Mouse (Mus musculus) erythroid progenitor cell, adult 5-6 weeks (primary cell): Measurements from ENCODE around the gene Ptprb. TPM values are rescaled to one million over a fixed set of nuclear protein-coding genes. Genes with fewer than 3 reads are reported as not detected.

Source experiments
- ATAC-seq: replicated peaks from 2 replicates; pipeline ENCODE4 v1.8.0; 2016; ENCODE audit warnings: moderate number of reproducible peaks, mild to moderate bottlenecking, moderate TSS enrichment, inconsistent platforms; ENCODE audit not compliant: poor library complexity, low FRiP score, severe bottlenecking
- total RNA-seq, 2 experiments: library from RNA; stranded (forward) in 1 of 2; stranded (reverse) in 1 of 2; fragments of 150-400 nt in 1 of 2; fragments of 186-747, 209-891 nt in 1 of 2; gene quantifications; 2 replicates each; pipeline versions ENCODE4 v1.2.3 to v1.2.4; 2015 to 2017; ENCODE audit warnings: low replicate concordance in 2 of 2

Gene Ptprb
- total RNA-seq, 2 experiments from 2014 or later, result not detected

DNA sequence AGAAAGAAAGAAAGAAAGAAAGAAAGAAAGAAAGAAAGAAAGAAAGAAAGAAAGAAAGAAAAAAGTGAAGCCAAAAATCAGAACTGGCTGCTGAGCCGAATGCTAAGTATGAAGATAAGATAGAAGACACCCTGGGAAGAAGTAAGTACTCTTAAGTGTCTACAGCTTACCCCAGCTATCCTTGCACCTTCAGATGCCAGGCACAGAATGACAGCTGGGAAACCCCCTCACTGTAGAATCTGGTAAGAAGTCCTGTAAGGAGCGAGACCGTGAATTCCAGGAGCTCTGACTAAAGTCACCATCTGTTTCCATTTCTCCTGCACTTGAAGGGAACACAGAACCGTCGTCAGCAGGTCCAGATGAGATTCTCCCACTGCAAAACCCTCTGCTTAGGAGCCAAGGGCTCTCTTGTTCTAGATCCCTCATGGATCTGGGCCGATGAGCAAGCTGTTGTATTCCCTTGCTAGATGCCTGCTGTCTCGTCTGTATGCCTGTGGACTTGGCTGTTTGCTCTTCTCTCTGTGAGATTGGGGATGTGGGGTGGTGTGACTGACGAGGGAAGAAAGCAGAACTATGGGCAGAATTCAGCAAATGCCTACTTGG lies 15.9 kb downstream of the Ptprb start:
- ATAC-seq, result no peak

DNA sequence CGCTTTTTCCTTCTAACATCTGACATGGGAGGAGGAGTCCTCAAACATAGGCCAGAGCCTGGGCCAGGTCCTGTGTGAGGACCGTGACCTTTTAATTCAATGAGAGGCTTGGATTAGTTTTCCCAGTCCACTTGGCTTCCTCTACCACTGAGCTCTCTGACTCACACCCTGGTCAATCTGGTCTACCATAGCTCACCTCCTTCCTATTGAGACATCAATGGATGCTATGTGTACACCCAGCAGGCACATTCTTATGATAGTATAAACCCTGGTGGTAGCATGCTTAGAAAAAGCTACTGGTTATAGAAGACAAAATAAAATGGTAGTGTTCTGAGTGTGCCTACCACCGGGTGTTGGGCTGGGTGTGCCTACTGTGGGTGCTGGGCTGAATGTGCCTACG lies 21.1 kb downstream of the Ptprb start:
- ATAC-seq, result no peak

DNA sequence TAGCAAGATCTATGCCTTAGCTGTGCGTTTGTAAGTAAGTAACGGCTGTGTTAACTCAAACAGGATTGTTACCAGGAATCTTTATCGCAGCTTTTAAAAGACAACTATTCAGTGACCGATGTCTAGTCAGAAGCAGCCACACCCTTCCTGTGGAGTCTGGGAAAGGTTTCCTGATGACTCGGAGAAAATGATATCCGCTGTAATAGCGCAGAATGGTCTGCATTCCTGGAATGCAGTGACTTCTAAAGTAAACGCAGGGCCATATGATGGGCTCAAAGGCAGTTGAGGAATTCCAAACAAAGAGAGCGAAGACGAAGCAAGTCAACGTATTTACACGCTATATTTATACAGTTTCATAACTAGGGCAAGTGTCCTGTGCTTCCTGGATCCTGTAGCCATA lies 22.5 kb downstream of the Ptprb start:
- ATAC-seq, result no peak

DNA sequence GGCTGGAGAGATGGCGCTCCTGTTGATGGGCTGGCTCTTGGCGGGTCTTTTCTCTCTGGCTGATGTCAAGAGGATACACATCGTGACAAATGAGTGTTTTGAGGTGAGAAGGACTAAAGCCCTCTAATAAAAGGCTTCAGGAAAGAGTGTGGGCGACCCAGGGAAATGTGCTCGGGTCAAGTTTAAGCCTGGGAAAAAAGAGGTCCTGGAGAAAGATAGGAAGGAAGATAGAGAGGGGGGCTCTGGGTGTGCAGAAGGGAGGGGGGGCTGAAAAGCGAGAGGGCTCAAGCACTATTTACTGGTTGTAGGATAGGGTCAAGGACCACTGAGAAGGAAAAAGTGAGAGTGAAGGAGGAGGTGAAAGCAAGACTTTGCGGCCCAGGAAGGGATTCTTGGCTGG lies 25.5 kb downstream of the Ptprb start:
- no peak for ATAC-seq

DNA sequence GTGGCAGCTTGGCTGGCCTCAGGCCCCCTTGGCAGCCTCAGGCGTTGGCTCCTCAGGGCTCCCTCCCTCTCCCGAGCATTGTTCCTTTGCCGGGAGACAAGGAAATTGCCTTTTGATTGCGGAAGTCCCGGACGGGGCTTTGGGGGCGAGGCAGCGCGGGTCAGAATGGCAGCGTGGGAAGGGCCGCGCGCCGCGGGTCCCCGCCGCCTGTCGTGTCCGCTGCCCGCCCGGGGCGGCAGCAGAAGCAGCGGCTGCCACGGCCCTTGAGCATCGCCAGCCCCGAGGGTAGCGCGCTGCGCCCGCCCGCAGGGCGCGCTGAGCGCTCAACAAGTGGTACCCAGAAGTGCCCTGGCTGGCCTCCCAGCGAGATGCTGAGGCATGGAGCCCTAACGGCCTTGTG lies 25.9 kb downstream of the Ptprb start:
- ATAC-seq, result no peak

DNA sequence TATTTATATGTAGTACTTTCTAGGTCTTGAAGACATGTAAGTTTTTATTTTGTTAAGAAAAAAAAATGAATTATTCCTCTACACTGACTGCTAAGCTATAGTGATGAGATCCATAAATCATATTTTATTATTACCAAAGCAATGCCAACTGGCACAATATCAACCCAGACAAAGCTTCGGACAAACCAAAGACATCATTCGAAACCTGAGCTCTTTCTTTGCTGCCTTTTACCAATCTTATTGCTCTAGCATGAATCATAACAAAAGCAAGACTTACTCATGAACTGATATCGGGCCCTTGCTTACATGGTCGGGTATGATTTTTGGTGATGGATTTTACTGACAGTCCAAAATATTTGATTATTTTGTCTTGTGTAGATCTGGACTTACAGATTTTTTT lies 29.0 kb downstream of the Ptprb start:
- no peak for ATAC-seq

DNA sequence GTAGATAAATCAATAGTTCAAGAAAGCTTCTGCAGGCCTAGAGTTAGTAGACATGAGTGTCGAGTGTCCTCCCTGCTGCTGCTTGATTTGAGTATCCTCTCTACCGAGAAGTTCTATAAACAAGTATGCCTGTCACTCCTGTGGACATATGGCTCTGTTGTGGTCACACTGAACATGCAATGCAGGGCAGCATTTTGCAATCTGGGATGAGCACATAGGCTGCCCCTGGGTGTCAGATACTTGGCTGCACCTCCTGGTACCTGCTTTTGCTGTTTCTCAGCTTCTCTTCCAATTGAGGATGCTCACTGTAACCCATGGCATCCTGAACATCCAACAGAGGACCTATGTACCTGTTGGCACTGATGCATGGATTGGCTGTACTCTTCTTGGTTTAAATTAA lies 34.1 kb downstream of the Ptprb start:
- no peak for ATAC-seq

DNA sequence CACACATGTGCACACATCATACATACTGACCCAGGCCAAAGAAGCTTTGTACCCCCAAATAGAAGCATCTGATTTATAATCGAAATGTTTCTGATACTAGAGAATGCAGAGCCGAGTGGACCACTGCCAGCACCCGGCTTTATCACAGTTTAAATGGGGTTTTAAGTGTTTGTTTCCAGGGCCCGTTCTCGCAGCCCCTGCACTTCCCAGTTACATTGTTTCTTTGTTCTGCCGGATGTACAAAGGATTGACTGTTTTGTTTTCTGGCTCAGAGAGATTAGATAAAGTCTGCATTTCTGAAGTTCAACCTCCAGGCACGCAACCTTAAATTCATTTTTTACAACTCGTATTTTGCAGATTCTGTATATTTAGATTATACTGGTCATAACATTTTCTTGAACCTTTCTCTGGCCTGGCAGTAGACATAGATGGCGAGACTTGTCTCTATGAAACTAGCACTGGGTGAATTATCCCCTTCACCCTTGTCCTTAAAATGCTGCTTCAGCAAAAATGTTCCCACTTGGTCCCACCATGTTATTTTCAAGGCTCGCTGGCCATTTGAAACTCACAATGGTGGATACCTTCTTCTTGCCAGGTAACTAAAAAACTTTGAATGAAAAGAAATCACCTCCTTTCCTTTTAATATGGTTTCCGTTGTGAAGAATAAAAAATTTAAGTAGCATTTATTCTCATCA lies 35.3 kb downstream of the Ptprb start:
- ATAC-seq, result no peak

DNA sequence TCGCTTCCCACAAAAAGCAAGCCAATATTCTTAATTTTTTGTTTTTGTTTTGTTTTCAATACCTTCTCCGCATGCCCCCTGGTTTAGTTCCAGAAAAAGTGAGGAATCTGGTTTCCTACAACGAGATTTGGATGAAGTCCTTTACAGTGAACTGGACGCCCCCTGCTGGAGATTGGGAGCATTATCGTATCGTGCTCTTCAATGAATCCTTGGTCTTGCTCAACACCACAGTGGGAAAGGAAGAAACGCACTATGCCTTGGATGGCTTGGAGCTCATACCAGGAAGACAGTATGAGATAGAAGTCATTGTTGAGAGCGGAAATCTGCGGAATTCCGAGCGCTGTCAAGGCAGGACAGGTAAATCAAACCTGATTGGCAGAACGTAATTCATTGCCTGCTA lies 43.9 kb downstream of the Ptprb start:
- ATAC-seq, result no peak

DNA sequence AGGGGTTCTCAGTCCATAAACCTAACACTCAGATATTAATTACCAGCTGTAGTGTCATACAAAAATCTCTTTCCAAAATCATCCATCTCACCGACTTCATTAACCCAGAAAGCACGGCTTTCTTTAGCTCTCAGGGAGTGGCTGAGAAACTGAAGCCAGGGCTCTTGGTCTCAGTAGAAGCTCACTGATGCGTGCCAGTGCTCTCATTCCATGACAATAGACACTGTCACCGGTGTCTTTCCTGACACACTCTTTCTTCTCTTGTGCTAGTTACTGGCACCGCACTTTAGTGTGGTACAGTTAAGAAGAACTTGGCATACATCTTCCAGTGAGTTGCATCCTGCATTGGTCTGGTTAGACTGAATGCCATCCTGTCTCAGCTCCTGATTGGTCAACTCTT lies 53.8 kb downstream of the Ptprb start:
- no peak for ATAC-seq

DNA sequence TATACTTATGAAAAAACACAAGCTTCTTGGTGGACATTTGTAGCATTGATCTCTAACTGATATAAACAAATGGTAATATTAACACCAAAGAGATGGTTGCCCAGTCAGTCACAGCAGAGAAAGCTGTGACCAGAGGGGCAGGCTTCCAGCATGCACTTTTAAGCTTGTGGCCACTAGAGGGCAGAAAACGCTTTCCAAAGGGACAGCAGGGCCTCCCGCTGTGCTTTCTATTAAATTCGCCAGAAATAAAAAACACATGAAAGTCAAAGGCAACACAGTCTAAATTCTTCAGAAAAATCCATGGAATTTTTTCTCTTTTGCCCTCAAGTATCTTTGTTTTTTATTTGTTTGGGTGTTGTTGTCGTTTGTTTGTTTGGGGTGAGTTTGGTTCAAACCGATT lies 55.1 kb downstream of the Ptprb start:
- ATAC-seq, result no peak

DNA sequence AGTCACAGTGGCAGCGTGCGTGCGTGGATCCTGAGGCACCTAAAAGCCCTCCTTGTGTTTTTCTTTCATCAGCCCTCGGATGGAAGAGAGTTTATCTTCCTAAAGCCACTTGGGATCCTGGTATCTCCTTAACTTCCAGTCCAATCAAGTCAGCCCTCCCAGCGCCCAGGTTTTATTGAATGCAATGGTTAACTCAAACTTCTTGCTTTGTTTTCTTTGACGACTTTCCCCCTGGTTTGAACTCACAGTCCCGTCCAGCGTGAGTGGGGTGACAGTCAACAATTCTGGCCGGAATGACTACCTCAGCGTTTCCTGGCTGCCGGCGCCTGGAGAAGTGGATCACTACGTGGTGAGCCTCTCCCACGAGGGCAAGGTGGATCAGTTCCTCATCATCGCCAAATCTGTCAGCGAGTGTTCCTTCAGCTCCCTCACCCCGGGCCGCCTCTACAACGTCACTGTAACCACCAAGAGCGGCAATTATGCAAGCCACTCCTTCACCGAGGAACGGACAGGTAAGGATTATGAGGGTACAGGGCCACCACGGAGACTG lies 55.7 kb downstream of the Ptprb start:
- no peak for ATAC-seq

DNA sequence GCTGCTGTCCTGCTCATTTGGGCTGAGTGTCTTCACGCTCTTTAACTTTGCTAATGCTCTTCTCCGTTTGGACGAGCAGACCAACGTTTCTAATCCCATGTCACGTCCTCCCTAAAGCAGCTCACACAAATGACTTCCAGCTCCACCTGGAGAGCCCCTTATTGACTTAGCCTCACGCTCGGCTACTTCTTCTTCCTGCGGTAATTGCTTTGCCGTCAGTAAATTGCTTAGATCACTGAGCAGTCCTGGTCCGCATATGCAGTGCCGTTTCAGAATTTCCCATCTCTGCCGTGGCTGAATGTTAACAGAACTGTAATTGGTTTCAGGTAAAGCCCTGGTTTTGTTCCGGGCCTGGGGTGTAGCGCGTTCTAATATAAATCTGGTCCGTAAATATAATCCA lies 58.3 kb downstream of the Ptprb start:
- ATAC-seq, result no peak

DNA sequence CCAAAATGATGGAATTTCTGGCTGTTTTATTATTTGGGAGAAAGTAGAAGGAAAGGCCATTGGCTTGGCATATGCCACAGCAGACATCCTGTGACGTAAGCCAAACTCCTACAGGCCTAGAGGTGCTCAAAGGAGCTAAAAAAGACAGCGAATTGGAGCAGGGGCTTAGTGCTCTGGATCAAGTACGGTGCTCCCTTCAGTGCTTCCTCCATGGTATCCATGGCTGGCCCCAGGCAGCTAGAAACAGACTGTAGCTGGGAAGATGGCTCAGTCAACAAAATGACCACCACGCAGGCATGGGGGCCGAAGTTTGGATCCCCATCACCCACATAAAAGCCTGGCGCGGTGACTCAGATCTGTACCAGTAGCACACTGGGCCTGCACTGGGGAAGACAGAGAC lies 58.8 kb downstream of the Ptprb start:
- no peak for ATAC-seq

DNA sequence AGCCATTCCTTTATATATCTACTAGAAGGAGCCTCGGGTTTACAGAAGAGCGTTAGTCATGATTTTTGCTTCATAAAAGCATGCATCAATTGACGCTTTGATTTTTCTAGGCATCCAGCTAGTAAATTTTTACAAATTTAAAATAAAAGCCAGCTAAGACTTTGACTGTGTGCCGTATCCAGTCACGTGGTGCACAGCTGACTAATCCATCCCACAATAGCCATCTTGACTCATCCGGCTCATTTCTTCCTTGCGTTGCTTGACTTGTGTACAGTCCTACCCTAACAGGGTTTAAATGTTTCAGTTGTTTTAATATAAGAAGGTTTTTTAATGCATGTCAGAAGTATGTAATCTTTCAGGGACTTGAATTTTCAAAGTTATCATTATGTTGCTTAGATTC lies 60.0 kb downstream of the Ptprb start:
- ATAC-seq, result no peak

DNA sequence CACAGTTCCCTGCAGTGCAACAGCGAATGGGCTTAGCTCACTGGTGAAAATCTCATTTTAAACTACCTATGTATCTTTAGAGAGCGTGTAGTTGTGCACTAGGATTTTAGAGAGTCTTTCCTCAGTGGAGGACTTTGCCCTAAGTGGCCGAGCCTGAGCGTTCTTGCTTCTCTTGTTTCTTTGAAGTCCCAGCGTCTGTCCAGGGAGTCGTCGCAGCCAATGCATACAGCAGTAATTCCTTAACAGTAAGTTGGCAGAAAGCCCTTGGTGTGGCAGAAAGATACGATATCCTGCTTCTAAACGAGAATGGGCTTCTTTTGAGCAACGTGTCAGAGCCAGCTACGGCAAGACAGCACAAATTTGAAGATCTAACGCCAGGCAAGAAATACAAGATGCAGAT lies 65.9 kb downstream of the Ptprb start:
- ATAC-seq, result no peak

DNA sequence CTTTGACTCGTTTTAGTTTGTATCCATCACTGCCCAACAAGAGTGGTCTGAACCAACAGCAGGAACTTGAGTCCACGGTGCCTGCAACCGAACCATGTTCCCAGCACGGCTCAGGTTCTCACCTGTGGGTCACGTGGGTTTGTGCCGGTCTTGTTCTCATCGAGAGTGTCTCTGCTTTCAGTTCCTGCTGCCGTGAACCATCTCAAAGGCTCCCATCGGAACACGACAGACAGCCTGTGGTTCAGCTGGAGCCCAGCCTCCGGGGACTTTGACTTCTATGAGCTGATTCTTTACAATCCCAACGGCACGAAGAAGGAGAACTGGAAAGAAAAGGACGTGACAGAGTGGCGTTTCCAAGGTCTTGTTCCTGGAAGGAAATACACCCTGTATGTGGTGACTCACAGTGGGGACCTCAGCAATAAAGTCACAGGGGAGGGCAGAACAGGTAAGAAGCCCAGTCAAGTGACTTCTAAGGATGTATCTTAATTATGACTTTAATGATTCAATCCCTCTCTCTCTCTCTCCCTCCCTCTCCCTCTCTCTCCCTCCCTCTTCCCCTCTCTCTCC lies 71.4 kb downstream of the Ptprb start:
- no peak for ATAC-seq

DNA sequence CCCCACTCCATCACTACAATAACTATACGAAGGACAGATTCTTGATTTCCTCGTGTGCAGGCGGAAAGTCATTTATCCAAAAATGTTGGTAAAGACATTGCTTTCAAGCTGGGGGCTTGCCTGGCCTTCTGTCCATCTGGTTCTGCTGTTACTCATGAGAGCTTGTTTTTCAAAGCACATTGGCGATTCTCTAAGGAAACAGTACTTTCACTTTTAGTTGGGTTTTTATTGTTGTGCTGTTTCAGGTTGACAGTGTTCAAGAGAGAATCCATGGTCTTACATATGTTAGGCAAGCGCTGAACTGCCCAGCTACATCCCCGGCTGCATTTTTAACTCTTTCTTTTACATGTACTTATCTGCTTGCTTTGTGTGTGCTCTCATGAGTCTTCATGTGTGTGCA lies 73.7 kb downstream of the Ptprb start:
- no peak for ATAC-seq

DNA sequence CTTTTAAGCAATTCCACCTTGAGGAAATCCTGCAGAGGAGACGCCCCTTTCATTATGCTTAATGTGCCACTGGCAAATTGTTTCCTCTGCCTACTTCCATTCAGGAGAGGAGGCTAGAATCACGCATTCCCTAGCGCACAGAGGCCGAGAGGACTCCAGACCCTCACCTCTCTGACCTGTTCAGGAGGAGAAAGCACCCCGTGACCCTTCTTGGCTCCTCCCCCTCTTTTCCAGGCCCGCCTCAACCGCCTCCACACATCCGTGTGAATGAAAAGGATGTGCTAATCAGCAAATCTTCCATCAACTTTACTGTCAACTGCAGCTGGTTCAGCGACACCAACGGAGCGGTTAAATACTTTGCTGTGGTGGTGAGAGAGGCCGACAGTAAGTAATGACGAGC lies 75.2 kb downstream of the Ptprb start:
- ATAC-seq, result no peak

DNA sequence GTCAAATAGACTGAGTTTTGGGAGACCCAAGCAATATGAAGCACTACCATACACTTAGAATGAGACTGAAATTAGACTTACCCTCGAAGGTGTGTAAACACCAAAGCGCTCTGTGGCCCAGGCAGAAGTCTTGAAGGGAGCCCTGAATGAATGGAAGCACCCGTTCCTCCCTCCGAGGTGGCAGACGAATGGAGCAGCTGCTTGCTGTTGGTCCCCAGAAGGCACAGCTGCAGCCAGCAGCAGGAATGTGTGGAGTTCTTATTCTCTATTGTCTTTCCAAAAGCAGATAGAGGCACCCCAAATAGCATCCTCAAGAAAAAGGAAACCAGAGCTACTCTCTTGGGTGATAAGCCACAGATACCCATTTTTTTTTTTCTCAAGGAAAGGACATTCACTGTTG lies 79.0 kb downstream of the Ptprb start:
- no peak for ATAC-seq

DNA sequence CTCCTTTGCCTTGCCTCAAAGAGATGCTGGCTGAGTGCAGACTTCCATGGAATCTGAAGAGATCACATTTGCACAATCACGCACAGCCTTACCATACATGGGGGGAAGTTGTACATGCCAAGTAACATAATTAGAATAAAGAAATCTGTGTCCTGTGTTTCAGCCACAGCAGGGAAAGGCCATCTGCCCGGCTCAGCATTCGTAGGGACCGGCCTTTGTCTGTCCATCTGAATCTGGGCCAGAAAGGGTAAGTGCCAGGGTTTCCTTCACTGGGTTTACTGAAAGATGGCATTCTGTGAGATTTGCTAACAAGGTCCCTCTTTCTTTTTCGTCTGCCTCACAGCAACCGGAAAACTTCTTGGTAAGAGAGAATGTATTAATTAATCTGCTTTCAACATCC lies 86.9 kb downstream of the Ptprb start:
- ATAC-seq, result no peak

DNA sequence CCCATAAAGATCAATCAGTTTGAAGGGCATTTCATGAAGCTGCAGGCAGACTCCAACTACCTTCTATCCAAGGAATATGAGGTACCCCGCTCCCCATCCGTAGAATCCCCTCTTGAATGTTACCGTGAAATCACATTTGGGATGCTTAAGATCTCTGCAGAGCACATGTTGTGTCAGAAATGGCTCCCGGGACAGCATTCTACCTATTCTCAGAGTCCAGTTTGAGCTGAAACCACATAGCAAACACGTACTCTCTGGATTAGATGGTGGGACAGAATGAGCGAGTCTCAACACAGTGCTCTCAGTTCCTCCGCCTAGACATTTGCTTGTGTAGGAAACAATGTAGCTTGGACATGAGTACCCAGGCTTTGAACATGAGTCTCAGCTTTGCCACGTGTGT lies 87.3 kb downstream of the Ptprb start:
- ATAC-seq, result no peak
